Mouse (Mus musculus) thymus, postnatal 4 days (tissue): ENCODE measurements at regions not wholly inside any gene's neighbourhood (a gene's known extent, or its start where the extent isn't known, plus 50 kb on each side); places are given as distances from the start of the nearest gene placed in this dataset.
A peak's percentile ranks its signal among the peaks of the same experiment; 100 is the strongest.

Source experiments
- DNase-seq: peaks from one replicate; pipeline ENCODE4 v3.0.0; 2021

DNA sequence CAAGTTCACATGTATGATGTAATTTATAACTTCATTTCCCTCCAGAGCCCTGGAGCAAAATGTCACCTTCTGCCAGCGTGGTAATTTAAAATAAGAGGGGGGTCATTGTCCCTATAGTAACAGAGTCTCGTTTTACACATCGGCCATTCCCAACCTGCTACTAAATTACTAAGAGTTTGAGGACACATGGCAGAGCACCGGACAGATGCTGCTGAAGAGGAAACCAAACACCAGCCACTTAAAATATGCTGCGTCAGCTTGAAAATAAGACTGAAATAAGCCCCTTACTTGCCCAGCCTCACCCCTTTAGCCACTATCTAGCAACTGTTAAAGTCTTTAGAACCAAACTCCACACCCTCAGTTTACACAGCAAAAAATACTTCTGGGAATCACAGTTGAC is 518.1 kb upstream of the Atp11b start:
- DNase-seq = no peak

DNA sequence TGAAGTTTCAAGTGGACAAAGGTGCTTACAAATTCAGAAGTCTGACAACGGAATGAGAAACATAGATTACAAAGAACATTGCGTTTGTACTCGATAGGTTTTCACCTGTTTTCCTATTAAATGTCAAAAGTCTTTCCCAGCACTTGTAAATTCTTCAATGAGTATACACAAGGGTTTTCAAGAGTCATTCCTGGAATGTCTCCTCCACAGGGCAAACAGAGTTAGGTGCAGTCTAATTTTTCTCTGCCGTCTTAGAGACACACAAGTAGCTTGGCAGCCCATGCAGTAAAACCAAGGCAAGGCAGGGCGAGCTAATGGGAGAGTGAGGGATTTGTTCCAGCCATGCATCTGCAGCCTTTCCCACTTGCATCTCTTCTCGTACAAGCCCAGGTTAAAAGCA is 516.6 kb upstream of the Atp11b start:
- DNase-seq = no peak

DNA sequence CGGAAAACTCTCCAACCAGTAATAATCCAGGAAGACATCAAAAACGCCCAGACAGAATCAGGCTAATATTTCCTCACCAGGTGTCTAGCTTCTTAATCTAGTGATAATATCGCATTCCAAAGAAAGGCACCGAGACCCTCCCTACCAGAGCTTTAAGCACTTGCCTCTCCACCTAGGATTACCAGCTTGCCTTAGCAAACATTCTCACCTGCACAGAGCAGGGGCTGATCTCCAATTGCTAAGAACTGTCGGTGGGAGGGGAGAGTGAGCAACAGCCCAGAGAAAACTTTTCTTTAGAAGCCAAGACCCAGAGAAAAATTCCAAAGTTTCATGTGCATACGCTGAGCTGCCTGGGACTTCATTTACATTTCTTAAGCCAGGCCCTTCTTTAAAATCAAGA is 511.6 kb upstream of the Atp11b start:
- no peak for DNase-seq

GRCm38 (mm10) chr3:35242871-35243529 is 510.9 kb upstream of the Atp11b start:
- no peak for DNase-seq

DNA sequence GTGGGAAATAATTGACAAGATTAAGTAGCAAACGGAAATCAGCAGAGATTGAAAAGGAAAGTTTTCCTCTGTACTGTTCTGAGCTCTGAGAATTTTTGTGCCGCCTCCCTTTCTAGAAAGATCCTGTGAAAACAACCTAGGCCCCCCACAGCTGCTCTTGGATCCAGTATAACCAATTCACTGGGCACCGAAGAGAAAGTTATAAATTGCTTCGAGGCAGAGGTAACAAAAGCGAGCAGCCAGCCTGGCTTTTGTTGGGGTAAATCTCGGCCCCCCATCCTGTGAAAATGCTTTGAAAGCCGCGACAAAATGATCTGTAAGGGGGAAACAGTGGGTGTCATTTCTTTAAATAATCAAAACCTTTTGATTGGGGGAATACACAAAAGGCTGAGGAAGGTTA is 508.9 kb upstream of the Atp11b start:
- no peak for DNase-seq

DNA sequence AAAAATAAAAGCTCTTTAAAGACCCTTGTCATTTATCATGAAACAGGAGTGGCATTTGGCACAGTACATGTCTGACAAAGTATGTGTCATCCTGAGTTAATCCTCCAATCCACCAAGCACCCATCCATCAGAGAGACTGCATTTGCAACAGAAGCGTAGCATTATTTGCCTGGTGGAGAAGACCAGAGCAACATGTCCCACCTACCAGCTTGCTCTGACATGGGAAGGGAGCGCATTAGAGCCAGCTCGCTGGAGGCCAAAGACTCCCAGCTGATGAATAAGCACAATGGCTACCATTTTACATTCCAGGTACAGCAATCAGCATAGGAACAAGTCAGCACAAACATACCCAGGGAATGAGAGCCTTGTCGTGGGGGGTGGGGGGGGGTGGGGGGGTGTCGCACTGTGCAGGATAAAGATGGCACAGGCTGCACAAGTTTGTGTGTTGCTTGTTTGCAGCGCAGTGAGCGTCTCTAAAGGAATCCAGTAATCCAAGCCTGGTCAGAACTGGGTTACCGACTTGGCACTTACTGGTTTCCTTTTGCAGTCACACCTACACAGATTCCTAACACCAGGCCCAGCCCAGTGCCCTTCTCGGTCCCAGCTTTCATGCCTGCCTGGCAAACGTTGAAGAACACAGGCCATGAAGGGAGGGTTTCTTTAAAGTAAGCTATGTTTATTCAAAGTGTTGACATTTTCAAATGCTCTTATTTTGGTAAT is 507.8 kb upstream of the Atp11b start:
- no peak for DNase-seq

- no peak for DNase-seq
Measured at GRCm38 (mm10) chr3:35249160-35249559, 504.7 kb upstream of the Atp11b start.

GRCm38 (mm10) chr3:35250092-35250749 is 503.7 kb upstream of the Atp11b start:
- no peak for DNase-seq

GRCm38 (mm10) chr3:35253861-35254260 is 500.0 kb upstream of the Atp11b start:
- no peak for DNase-seq

GRCm38 (mm10) chr3:35260936-35261335 is 493.0 kb upstream of the Atp11b start:
- DNase-seq = no peak

GRCm38 (mm10) chr3:35268949-35269348 is 485.0 kb upstream of the Atp11b start:
- DNase-seq = no peak

DNA sequence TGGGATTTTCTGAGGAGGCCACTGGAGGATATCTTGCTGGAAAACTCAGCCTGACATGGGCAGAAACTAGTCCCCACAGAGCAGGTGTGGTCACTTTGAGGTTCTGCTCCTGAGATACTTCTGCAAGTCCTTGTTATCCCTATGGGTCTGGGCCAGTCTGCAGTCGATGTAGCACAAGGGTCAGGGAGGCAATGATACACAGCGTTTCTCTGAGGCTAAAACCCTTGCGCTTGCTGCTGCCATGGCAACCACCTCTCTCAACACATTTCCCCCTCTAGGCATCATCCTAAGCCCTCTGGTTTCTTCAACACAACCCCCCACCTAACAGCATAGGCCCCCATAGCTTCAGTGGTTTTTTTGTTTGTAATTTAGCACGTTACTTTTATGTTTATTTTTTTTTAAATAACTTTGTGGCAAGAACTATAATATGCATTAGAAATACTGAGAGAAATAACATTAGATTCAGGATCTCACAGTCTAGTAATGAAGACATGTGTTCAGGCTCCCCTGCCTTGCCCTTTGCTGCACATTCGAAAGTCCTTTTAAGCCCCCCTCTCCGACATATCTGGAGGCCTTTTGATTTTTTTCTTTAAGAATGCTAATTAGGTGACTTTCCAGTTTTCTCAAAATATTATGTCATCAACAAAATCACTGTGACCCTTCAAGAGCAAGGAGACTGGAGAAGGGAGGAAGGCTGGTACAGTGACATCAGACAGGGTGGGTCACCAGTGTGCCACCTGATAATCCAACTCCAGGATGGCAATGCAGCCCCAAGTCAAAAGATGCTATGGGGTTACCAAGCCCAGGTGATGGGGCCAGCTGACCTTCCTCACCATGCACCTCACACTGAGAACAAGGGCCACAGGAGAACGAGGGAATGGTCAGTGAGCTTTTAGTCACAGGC is 483.7 kb upstream of the Atp11b start:
- no peak for DNase-seq

DNA sequence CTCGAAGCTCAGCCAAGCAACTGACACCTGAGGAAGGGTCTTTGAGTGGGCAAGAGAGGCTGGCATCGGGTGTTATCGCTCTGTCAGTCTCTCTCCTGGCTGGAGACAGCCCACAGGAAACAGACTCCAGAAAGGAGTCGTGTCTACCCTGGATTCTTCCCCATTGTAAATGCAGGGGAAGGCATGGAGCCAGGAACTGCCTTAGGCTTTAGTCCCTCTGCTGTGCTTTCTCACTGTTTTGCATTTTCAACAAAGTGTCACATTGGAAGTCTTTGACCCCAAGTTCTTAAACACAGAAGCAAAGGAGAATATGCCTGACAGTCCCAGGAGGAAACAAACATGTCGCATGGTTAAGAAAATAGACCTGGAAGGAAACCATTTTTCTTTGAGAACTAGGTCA is 480.4 kb upstream of the Atp11b start:
- no peak for DNase-seq

DNA sequence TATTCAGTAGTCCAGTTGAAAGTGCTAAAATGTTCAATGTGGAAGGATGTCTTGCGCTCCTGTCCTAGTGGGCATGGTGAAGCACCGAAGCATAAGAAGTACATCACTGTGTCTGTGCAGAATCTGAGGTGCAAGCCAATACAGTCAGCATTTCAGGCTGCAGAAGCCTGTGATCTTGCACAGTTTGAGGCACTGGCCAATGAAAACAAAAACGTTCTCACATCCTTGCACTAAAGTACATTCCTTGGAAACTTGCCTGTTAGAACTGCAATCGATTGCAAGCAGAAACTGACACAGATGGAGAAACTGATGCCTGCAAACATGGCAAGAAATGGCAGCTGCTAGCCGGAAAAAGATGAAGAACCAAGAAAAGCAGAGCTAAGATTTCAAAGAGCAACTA is 472.9 kb upstream of the Atp11b start:
- no peak for DNase-seq

- DNase-seq = no peak
Measured at GRCm38 (mm10) chr3:35282106-35282505, 471.8 kb upstream of the Atp11b start.

DNA sequence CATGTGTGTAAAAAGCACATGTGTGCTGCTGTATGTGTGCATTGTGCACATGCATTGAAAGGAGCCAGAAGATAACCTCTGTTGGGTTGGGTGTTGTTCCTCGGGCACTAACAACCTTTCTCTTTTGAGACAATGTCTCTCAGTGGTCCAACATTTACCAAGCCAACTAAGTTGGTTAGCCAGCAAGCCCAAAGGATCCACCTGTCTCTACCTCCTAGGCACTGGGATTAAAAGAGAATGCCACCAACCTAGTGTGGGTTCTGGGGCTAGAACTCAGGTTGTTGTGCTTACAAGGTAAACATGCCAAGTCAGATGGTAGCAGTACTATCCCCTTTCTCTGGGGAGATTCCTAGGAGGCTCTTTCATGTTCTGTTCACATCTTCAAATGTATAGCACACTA is 459.1 kb upstream of the Atp11b start:
- DNase-seq = no peak

DNA sequence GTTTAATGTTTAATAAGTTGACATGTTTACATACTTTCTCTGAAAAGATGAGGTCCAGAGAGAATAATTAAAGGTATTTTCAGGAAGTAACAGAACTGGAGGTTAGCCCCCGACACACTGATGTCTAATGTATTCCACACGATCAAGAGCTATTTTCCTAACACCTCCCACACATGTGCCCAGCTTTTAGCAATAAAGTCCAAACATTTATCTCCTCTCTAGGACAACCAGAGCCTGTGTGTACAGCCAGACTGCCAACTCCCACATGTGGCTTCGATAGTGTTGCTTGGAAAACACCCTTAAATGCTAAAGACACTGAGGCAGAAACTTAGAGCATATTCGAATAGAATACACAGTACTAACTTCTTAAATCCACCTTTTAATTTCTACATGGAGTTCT is 458.2 kb upstream of the Atp11b start:
- no peak for DNase-seq

DNA sequence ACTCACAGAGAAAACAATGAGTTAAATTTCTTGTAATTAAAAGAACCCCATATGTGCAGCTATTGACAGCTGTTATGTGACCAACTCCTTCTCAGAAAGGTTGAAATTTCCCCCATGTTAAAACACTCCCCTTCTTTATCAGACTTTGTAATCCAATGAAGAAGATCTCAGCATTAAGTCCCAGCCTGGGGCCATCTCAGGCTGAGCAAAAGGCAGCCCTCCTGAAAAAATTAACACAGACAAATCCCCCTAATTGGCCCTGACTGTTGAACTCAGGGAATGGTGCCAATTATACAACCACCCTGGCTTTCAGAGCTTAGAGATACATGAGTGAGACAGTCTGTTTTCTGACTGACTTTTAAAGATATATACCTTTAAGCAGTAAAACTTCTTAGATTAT is 454.9 kb upstream of the Atp11b start:
- DNase-seq = no peak

DNA sequence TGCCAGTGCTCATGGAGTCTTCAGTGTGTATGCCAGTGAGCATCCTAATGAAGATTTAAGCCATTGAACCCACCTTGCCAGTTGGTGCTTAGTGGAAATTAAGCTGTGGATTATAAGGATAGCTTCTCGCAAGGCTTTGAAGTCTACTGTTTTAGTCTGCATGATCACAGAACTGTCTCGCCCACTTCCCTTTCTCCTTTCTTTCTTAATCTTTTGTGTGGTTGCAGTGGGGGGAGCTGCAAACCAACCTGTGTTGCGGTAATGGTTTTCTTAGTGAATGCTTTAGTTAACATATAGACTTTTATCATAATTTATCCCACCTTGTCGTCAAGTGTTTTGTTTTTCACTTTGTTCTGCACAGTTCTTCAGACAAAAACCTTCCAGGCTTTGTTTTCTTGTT is 447.9 kb upstream of the Atp11b start:
- DNase-seq = no peak

DNA sequence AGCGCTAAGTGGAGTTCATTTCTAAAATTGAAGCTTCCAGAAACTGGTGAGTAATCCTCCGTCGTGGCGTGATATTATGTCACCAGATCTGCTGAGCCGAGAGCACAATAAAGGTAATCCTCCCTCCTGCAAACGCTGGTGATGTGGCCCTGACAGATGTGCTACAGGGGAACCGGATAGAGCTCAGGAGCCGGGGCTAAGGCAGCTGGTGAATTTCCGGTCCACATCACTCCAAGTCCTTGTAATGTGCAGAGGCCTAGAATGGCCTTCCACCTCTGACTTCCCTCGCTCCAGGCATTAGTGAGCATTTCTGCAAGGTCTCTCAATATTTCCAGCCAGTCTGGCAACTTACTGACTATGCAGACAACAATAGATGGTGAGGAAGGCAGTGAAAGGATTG is 439.7 kb upstream of the Atp11b start:
- no peak for DNase-seq

DNA sequence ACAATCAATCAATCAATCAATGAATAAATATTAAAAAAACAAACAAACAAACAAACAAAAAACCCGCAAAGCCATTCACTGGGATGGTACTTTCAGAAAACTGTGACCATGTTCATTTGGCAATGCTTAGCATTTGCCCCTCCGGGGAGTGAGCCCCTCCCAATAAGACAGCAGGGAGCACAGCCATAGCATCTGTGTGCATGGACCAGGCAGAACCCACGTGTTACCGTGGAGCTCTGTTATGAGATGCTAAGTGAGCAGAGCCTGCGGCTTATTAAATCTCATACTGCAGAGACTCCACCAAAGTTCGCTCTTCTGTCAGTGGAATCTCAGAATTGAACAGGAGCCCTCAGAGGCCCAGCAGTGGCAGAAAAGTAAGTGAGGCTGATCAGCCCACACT is 438.7 kb upstream of the Atp11b start:
- DNase-seq = no peak

GRCm38 (mm10) chr3:35318348-35318747 is 435.6 kb upstream of the Atp11b start:
- peak; percentile 69 for DNase-seq

DNA sequence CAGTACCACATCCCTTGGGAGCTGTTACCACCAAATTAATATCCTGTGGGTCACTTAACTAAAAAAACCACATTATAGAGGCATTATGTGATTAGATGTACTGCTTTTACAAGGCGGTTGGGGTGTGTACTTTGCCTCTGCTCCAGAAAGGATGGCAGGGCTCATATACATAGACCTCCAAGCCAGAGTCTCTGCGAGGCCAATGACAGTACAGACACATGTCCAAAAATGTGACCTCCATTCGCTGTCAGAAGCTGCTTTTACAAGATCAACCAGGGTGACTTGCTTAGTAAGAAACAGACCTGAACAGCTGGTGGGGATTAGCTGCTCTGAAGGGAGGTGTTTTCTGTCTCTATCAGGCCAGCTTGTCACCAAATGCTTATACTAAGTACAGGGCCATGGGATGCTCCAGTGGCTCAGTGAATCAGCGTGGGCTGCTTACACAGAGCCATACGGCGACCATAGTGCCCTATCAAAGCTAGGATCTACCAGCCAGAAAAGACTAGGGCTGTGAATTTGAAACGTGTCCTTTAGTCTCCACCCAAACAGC is 433.0 kb upstream of the Atp11b start:
- DNase-seq = no peak
